In the genomic region with DNA sequence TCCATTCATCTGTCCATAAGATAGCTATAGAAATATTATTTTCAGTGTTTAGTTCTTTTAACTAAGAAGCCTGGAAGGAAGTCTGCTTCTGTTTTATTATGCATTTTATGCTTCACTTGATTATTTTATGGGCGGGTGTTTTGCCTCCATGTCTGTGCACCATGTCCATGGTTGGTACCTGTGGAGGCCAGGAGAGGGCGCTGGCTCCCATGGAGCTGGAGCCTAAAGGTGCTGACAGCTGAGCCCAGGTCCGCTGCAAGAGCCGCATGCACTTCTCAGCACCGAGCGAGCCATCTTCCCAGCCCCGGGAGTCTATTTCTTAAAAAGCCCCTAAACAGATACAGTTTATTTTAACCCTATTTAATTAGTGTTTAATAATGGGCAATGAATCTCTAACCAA, we compare ENCODE assay signal across 13 mouse cellular contexts. TPM values are rescaled to one million over a fixed set of nuclear protein-coding genes. Genes with fewer than 3 reads are reported as not detected.
DNase-seq lines count a peak whose midpoint lies in the region; TF ChIP-seq lines count a peak whose summit lies in the region.
"Had no signal": no experiment of that assay in that cellular context is flagged by ENCODE, and none has a peak within 500 bp of the region (broad histone marks: within the 10 kb centered on the region; RNA-seq: fewer than 3 reads in every experiment).

No protein-coding gene starts in this region.

- no peak overlapping the region; the same call in 1 of the 2 replicates for H3K27ac ChIP-seq in layer of hippocampus, adult 2 months
- H3K27ac ChIP-seq: embryonic facial prominence, embryonic 12.5 days; limb, embryonic 15.5 days had no signal

- DNase-seq in layer of hippocampus, adult 2 months (ENCODE audit: low spot score in 2 of 2): no peak
- no peak for DNase-seq in layer of hippocampus, postnatal 14 days (ENCODE audit: low spot score in 2 of 2)
- peak; percentile 33 for DNase-seq in thymus, postnatal 4 days
- DNase-seq in thymus, postnatal 0 days (ENCODE audit: low spot score): no peak
- no peak for DNase-seq in brain, embryonic 14.5 days (ENCODE audit: low read depth)
- DNase-seq in ovary, postnatal 14 days (ENCODE audit: low spot score): no peak
- no peak for DNase-seq in Muller cell, postnatal 12 days (ENCODE audit: inconsistent ontology term)
- DNase-seq: cerebellum, adult 8-10 months; heart, adult 11 months; layer of hippocampus, postnatal 36 days; thymus, postnatal 36 days had no signal

- H3K4me3 ChIP-seq in layer of hippocampus, adult 2 months: no peak overlapping the region
- H3K4me3 ChIP-seq: embryonic facial prominence, embryonic 12.5 days; limb, embryonic 15.5 days had no signal

- TF ChIP-seq POLR2A in brain, embryonic 14.5 days (IDR thresholded peaks at IDR 0.05; ENCODE audit: borderline replicate concordance, extremely low read depth, insufficient read depth, insufficient read length, poor library complexity, severe bottlenecking): no peak

- peak; percentile 66 for TF ChIP-seq CTCF in layer of hippocampus, adult 2 months (conservative IDR thresholded peaks at IDR 0.05)
- TF ChIP-seq CTCF in brain, embryonic 14.5 days (IDR thresholded peaks at IDR 0.05; ENCODE audit: borderline replicate concordance, extremely low read depth, insufficient read depth, insufficient read length): peak; percentile 20; the same call in 1 of the 2 replicates

RNA-seq across cellular contexts. Expression of a gene that starts 19.3 kb away (rescaled TPM):
- 100 to 1,000 TPM in 1 of 2 experiments, 10 to 100 TPM in 1; 99.7 to 107 TPM for total RNA-seq in layer of hippocampus, adult 2 months (2021)
- total RNA-seq in layer of hippocampus, postnatal 14 days (2021): 100 to 1,000 TPM; 151 to 155 TPM
- polyA plus RNA-seq in thymus, postnatal 0 days (2015; fragmentation: Nextera tagmentation; extraction: Ambion mirVana): 12.8 and 13.2 TPM in 2 replicates
- 9.5 and 12.2 TPM in 2 replicates for polyA plus RNA-seq in brain, embryonic 14.5 days (2012; rRNA removed)

RNA-seq across cellular contexts. Expression of a gene that starts 25.9 kb away (rescaled TPM):
- 1 to 10 TPM; 9.0 to 9.1 TPM for total RNA-seq in layer of hippocampus, adult 2 months (2021)
- total RNA-seq in layer of hippocampus, postnatal 14 days (2021): 1 to 10 TPM; 6.6 to 7.4 TPM
- polyA plus RNA-seq in thymus, postnatal 0 days (2015; fragmentation: Nextera tagmentation; extraction: Ambion mirVana): 5.6 and 7.6 TPM in 2 replicates
- 1.8 and 2.4 TPM in 2 replicates for polyA plus RNA-seq in brain, embryonic 14.5 days (2012; rRNA removed)
